Mouse (Mus musculus): Measurements from ENCODE around the gene C1ql1. TPM values are rescaled to one million over a fixed set of nuclear protein-coding genes. Genes with fewer than 3 reads are reported as not detected.

C1ql1 gene
- 1.5 and 13.5 TPM in 2 replicates for polyA plus RNA-seq (2021; fragmentation: Nextera tagmentation)
- long read RNA-seq, experiment 1, result 0 reads
- long read RNA-seq, experiment 2, partial matches to known transcripts, result 3 of 3 reads
- long read RNA-seq, experiment 2, other reads (novel, unspliced or antisense), result 0 of 3 reads

DNA sequence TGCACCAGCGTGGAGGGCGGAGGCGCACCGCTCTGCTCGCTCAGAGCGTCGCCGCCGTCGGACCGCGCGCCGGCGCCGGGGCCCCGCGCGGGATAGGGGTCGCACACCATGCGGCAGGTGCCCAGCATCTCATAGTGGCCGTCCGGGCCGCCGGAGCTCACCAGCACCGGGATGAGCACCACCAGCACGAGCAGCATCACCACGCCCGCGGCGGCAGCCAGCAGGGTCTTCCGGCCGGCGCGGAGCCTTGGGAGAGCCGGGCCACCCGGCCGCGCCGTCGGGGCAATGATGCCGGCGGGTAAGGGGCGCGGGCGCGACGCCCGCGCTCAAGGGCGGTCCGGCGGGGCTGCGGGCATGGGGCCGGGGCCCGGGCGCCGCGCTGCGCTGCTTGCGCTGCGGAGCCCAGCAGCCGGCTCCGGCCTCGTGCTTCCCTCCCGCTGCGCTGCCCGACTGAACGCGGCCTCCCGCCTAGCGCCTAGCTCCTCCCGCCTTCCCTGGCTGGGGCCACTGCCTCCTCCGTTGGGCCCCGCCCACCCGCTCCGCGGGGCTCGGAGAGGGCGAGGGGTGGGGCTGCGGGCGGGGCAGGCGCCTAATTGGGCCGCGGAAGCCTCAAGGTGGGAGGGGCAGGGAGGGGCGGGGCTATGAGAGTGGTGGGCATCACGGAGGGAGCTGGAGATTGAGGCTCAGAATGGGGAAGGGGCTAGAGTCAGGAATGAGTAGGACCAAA, at the start of gene C1ql1:
TSS of gene C1ql1 (minus strand) at position 424 of the 727 bp plus-strand sequence.

GRCm38 (mm10) chr11:102924557-102925350, 21.7 kb downstream of the C1ql1 start, which contains the start of gene Kif18b:
Kif18b (minus strand) TSS chr11:102925124.

DNA sequence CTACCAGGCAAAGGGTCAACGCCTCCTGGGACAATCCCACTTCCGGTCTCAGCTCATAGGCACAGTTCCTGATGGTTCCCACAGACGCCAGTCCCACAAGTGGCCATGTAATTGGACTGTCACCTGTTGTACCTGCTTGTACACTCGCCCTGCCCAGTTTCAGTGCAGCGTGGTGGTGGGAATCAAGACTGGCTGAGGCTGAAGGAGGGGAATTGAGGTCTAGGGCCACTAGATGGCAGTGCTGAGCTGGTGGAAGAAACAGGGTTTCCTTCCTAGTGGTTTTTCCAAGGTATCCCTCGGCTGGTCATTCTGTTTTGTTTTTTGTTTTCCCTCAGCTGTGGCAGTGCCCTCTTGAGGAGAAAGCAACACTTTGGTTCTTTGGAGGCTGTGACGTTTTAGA, 45.7 kb downstream of the C1ql1 start, which contains the start of gene Gfap:
TSS of gene Gfap (minus strand) at position 150 of the 400 bp plus-strand sequence.

Other genes starting within 250 kb of the C1ql1 start
- gene Ccdc43, start 248.9 kb downstream of the C1ql1 start, polyA plus RNA-seq (2021; fragmentation: Nextera tagmentation), result 31.4 and 33.9 TPM in 2 replicates
- 17.7 and 20.0 TPM in 2 replicates for gene Adam11, start 185.2 kb downstream of the C1ql1 start, polyA plus RNA-seq (2021; fragmentation: Nextera tagmentation)
- gene Gjc1, start 127.0 kb downstream of the C1ql1 start, polyA plus RNA-seq (2021; fragmentation: Nextera tagmentation), result 0.73 and 1.3 TPM in 2 replicates
- gene Higd1b, start 110.8 kb downstream of the C1ql1 start, polyA plus RNA-seq (2021; fragmentation: Nextera tagmentation), result 9.7 and 14.4 TPM in 2 replicates
- gene Eftud2, start 65.7 kb downstream of the C1ql1 start, polyA plus RNA-seq (2021; fragmentation: Nextera tagmentation), result 57.3 and 64.5 TPM in 2 replicates
- gene Ccdc103, start 65.5 kb downstream of the C1ql1 start, polyA plus RNA-seq (2021; fragmentation: Nextera tagmentation), result 3.9 and 5.6 TPM in 2 replicates
- gene Fam187a, start 61.5 kb downstream of the C1ql1 start, polyA plus RNA-seq (2021; fragmentation: Nextera tagmentation), result not detected in 2 replicates
- gene Gfap, start 45.8 kb downstream of the C1ql1 start, polyA plus RNA-seq (2021; fragmentation: Nextera tagmentation), result 54.0 and 58.4 TPM in 2 replicates
- 0.06 TPM in 1 of 2 replicates, not detected in the other for gene Kif18b, start 21.6 kb downstream of the C1ql1 start, polyA plus RNA-seq (2021; fragmentation: Nextera tagmentation)
- gene Nmt1, start 81.5 kb upstream of the C1ql1 start, polyA plus RNA-seq (2021; fragmentation: Nextera tagmentation), result 250 and 262 TPM in 2 replicates
- 16.0 and 42.8 TPM in 2 replicates for gene Dcakd, start 81.6 kb upstream of the C1ql1 start, polyA plus RNA-seq (2021; fragmentation: Nextera tagmentation)
- gene Plcd3, start 155.0 kb upstream of the C1ql1 start, polyA plus RNA-seq (2021; fragmentation: Nextera tagmentation), result 3.2 and 7.0 TPM in 2 replicates
- gene Acbd4, start 155.0 kb upstream of the C1ql1 start, polyA plus RNA-seq (2021; fragmentation: Nextera tagmentation), result 47.7 and 48.6 TPM in 2 replicates
- gene Hexim1, start 169.5 kb upstream of the C1ql1 start, polyA plus RNA-seq (2021; fragmentation: Nextera tagmentation), result 5.2 and 6.1 TPM in 2 replicates
- 5.2 and 7.2 TPM in 2 replicates for gene Hexim2, start 185.7 kb upstream of the C1ql1 start, polyA plus RNA-seq (2021; fragmentation: Nextera tagmentation)
- gene Fmnl1, start 224.4 kb upstream of the C1ql1 start, polyA plus RNA-seq (2021; fragmentation: Nextera tagmentation), result 13.8 and 37.2 TPM in 2 replicates